Mouse (Mus musculus) embryonic facial prominence, embryonic 12.5 days (tissue): ENCODE results near the gene Ctsj. TPM values are rescaled to one million over a fixed set of nuclear protein-coding genes. Genes with fewer than 3 reads are reported as not detected.
"Not testable (repeated sequence)": the region's sequence is repeated elsewhere in the genome, so short reads cannot be mapped to it uniquely, and the experiment has no call there.

Experiments
- ATAC-seq: fragments of 200-750 bp; cut with Nextera tagmentation; 2 replicates; pipeline ENCODE4 v1.8.0; 2017; ENCODE audit not compliant: insufficient number of reproducible peaks, insufficient read depth, low FRiP score, low TSS enrichment
- H3K27ac ChIP-seq: fragments of 300-500 bp; sonication (generic); 2 replicates; pipeline ENCODE4 v1.5.1; 2016; ENCODE audit warnings: mild to moderate bottlenecking
- H3K27me3 ChIP-seq: fragments of 300-500 bp; sonication (generic); 2 replicates; pipeline ENCODE4 v1.6.1; 2016; ENCODE audit warnings: mild to moderate bottlenecking, moderate library complexity
- H3K36me3 ChIP-seq: fragments of 300-500 bp; sonication (generic); 2 replicates; pipeline ENCODE4 v1.6.1; 2016; ENCODE audit warnings: mild to moderate bottlenecking
- H3K4me1 ChIP-seq: fragments of 300-500 bp; sonication (generic); 2 replicates; pipeline ENCODE4 v1.6.1; 2016
- H3K4me2 ChIP-seq: fragments of 300-500 bp; sonication (generic); replicated peaks from 2 replicates; pipeline ENCODE4 v1.6.1; 2016; ENCODE audit warnings: mild to moderate bottlenecking, moderate library complexity
- H3K4me3 ChIP-seq: fragments of 300-500 bp; sonication (generic); 2 replicates; pipeline ENCODE4 v1.5.1; 2016; ENCODE audit warnings: mild to moderate bottlenecking
- H3K9ac ChIP-seq: fragments of 300-500 bp; sonication (generic); 2 replicates; pipeline ENCODE4 v1.6.1; 2016; ENCODE audit warnings: mild to moderate bottlenecking, moderate library complexity
- H3K9me3 ChIP-seq: fragments of 300-500 bp; sonication (generic); 2 replicates; pipeline ENCODE4 v1.6.1; 2016; ENCODE audit warnings: mild to moderate bottlenecking, moderate library complexity
- WGBS: fragments of 180-500 bp; shearing (Covaris S2); methylation state at CpG from one replicate; pipeline ENCODE4 v1.1.7; 2016; 5-methylcytosine and 5-hydroxymethylcytosine counted together
- polyA plus RNA-seq: library from polyadenylated mRNA; unstranded; fragments of >200 nt; fragmentation: Nextera tagmentation; extraction: Ambion mirVana; gene quantifications from 2 replicates; pipeline ENCODE4 v1.2.1, GENCODE M21; 2016

The Ctsj gene
- not detected in 2 replicates for polyA plus RNA-seq

- ATAC-seq, result no peak
- Histone ChIP-seq H3K4me2 (no peak within 1 kb of the TSS), H3K9me3 (peaks cover 22% of the 10 kb centered on the region; the same call in 1 of the 2 replicates), H3K4me1 (no peaks in the 10 kb centered on the region), H3K9ac (no peak within 1 kb of the TSS), H3K27ac (no peak within 1 kb of the TSS), H3K27me3 (no peaks in the 10 kb centered on the region), H3K4me3 (no peak within 1 kb of the TSS), H3K36me3 (no peaks in the 10 kb centered on the region)
- 73% methylated on average over 3 of the region's 3 CpGs for WGBS
Observed at GRCm38 (mm10) chr13:61005859-61006258, at the start of gene Ctsj. Gene Ctsj (minus strand): TSS chr13:61005959.

GRCm38 (mm10) chr13:61040531-61040930 is 34.8 kb upstream of the Ctsj start, which contains the start of gene Ctsq:
Gene Ctsq (minus strand): TSS chr13:61040631.
- 62% methylated on average over 3 of the region's 3 CpGs for whole genome bisulfite sequencing

GRCm38 (mm10) chr13:61022785-61023184 is 17.0 kb upstream of the Ctsj start:
- H3K27ac ChIP-seq, result no peak overlapping the region
- H3K9me3 ChIP-seq, result peaks cover 4% of the 10 kb centered on the region
- no peak for ATAC-seq
- no peaks in the 10 kb centered on the region for H3K4me1 ChIP-seq
- no peak overlapping the region for H3K4me3 ChIP-seq
- H3K4me2 ChIP-seq, result no peak overlapping the region
- 79% methylated on average over 3 of the region's 3 CpGs for WGBS
- no peak overlapping the region for H3K9ac ChIP-seq
- H3K27me3 ChIP-seq, result no peaks in the 10 kb centered on the region
- no peaks in the 10 kb centered on the region for H3K36me3 ChIP-seq

More at GRCm38 (mm10) chr13:61040531-61040930, 34.8 kb upstream of the Ctsj start, which contains the start of gene Ctsq:
- Histone ChIP-seq H3K4me2 (no peak within 1 kb of the TSS), H3K27ac (no peak within 1 kb of the TSS), H3K9ac (no peak within 1 kb of the TSS), H3K27me3 (no peaks in the 10 kb centered on the region), H3K9me3 (peaks cover 7% of the 10 kb centered on the region; the same call in 1 of the 2 replicates), H3K4me1 (no peaks in the 10 kb centered on the region), H3K36me3 (no peaks in the 10 kb centered on the region), H3K4me3 (no peak within 1 kb of the TSS)
- no peak for ATAC-seq

GRCm38 (mm10) chr13:61021844-61022243 is 16.1 kb upstream of the Ctsj start:
- H3K4me3 ChIP-seq, result no peak overlapping the region
- 88% methylated on average over 6 of the region's 6 CpGs for WGBS
- no peaks in the 10 kb centered on the region for H3K36me3 ChIP-seq
- no peaks in the 10 kb centered on the region for H3K27me3 ChIP-seq
- ATAC-seq, result no peak
- no peak overlapping the region for H3K9ac ChIP-seq
- no peaks in the 10 kb centered on the region for H3K4me1 ChIP-seq
- no peak overlapping the region for H3K27ac ChIP-seq
- H3K4me2 ChIP-seq, result no peak overlapping the region
- peaks cover 4% of the 10 kb centered on the region for H3K9me3 ChIP-seq

GRCm38 (mm10) chr13:61010171-61010570 is 4.4 kb upstream of the Ctsj start:
- H3K4me3 ChIP-seq, result no peak overlapping the region
- no peak overlapping the region for H3K4me2 ChIP-seq
- WGBS, result 65% methylated on average over 4 of the region's 4 CpGs
- no peaks in the 10 kb centered on the region for H3K27me3 ChIP-seq
- H3K9ac ChIP-seq, result no peak overlapping the region
- no peaks in the 10 kb centered on the region for H3K4me1 ChIP-seq
- H3K36me3 ChIP-seq, result no peaks in the 10 kb centered on the region
- no peak overlapping the region for H3K27ac ChIP-seq
- no peak for ATAC-seq
- peaks cover 15% of the 10 kb centered on the region; the same call in 1 of the 2 replicates for H3K9me3 ChIP-seq

- Histone ChIP-seq H3K9me3 (peaks cover 19% of the 10 kb centered on the region), H3K9ac (no peak overlapping the region), H3K36me3 (no peaks in the 10 kb centered on the region), H3K27me3 (no peaks in the 10 kb centered on the region), H3K4me2 (no peak overlapping the region), H3K4me3 (no peak overlapping the region), H3K4me1 (no peaks in the 10 kb centered on the region), H3K27ac (no peak overlapping the region)
- no peak for ATAC-seq
- WGBS, result 57% methylated on average over 2 of the region's 2 CpGs
Observed at GRCm38 (mm10) chr13:60997600-60997999, 8.2 kb downstream of the Ctsj start.

GRCm38 (mm10) chr13:60986915-60987314 is 18.8 kb downstream of the Ctsj start:
- H3K36me3 ChIP-seq, H3K4me2 ChIP-seq, H3K27me3 ChIP-seq, H3K9ac ChIP-seq, ATAC-seq, H3K4me1 ChIP-seq, H3K27ac ChIP-seq, H3K4me3 ChIP-seq, H3K9me3 ChIP-seq: not testable (repeated sequence)
- 77% methylated on average over 5 of the region's 5 CpGs for WGBS

GRCm38 (mm10) chr13:60972319-60972718 is 33.4 kb downstream of the Ctsj start:
- H3K4me3 ChIP-seq, H3K4me1 ChIP-seq, H3K27ac ChIP-seq, H3K9ac ChIP-seq, H3K9me3 ChIP-seq, H3K36me3 ChIP-seq, ATAC-seq, H3K4me2 ChIP-seq, H3K27me3 ChIP-seq: not testable (repeated sequence)
- 65% methylated on average over 4 of the region's 4 CpGs for WGBS

- not testable (repeated sequence) for H3K4me3 ChIP-seq, H3K27ac ChIP-seq, ATAC-seq, H3K9me3 ChIP-seq, H3K27me3 ChIP-seq, H3K36me3 ChIP-seq, H3K4me1 ChIP-seq, H3K9ac ChIP-seq, H3K4me2 ChIP-seq
- 48% methylated on average over 4 of the region's 5 CpGs for WGBS
Observed at GRCm38 (mm10) chr13:60963985-60964384, 41.8 kb downstream of the Ctsj start.

- Histone ChIP-seq H3K4me2 (no peak overlapping the region), H3K4me3 (no peak overlapping the region), H3K36me3 (no peaks in the 10 kb centered on the region), H3K27ac (no peak overlapping the region), H3K4me1 (no peaks in the 10 kb centered on the region), H3K9me3 (peaks cover 8% of the 10 kb centered on the region), H3K27me3 (no peaks in the 10 kb centered on the region), H3K9ac (no peak overlapping the region)
- WGBS, result 67% methylated on average over 5 of the region's 5 CpGs
- no peak for ATAC-seq
Observed at GRCm38 (mm10) chr13:60961706-60962105, 44.1 kb downstream of the Ctsj start.

Other genes with a start within 250 kb of the Ctsj start
- not detected in 2 replicates for gene BC051665, start 219.6 kb downstream of the Ctsj start, polyA plus RNA-seq
- gene Ctsll3, start 203.1 kb downstream of the Ctsj start, polyA plus RNA-seq, result not detected in 2 replicates
- not detected in 2 replicates for gene 4930486L24Rik, start 141.5 kb downstream of the Ctsj start, polyA plus RNA-seq
- 0.34 TPM in 1 of 2 replicates, not detected in the other for gene Gm49392, start 109.1 kb downstream of the Ctsj start, polyA plus RNA-seq
- 1.4 and 1.5 TPM in 2 replicates for gene Ctla2b, start 108.5 kb downstream of the Ctsj start, polyA plus RNA-seq
- not detected in 2 replicates for gene Tpbpb, start 101.1 kb downstream of the Ctsj start, polyA plus RNA-seq
- not detected in 2 replicates for gene Gm49393, start 70.4 kb downstream of the Ctsj start, polyA plus RNA-seq
- gene Gm49391, start 69.4 kb downstream of the Ctsj start, polyA plus RNA-seq, result 1.4 and 2.0 TPM in 2 replicates
- gene Ctla2a, start 69.3 kb downstream of the Ctsj start, polyA plus RNA-seq, result 13.2 and 18.1 TPM in 2 replicates
- gene Tpbpa, start 64.0 kb downstream of the Ctsj start, polyA plus RNA-seq, result not detected in 2 replicates
- not detected in 2 replicates for gene Ctsq, start 34.7 kb upstream of the Ctsj start, polyA plus RNA-seq
- not detected in 2 replicates for gene Ctsr, start 158.3 kb upstream of the Ctsj start, polyA plus RNA-seq
- not detected in 2 replicates for gene Cts6, start 197.5 kb upstream of the Ctsj start, polyA plus RNA-seq
- not detected in 2 replicates for gene Cts8, start 249.4 kb upstream of the Ctsj start, polyA plus RNA-seq